ENCODE assay signal across 8 mouse cellular contexts in the genomic region with DNA sequence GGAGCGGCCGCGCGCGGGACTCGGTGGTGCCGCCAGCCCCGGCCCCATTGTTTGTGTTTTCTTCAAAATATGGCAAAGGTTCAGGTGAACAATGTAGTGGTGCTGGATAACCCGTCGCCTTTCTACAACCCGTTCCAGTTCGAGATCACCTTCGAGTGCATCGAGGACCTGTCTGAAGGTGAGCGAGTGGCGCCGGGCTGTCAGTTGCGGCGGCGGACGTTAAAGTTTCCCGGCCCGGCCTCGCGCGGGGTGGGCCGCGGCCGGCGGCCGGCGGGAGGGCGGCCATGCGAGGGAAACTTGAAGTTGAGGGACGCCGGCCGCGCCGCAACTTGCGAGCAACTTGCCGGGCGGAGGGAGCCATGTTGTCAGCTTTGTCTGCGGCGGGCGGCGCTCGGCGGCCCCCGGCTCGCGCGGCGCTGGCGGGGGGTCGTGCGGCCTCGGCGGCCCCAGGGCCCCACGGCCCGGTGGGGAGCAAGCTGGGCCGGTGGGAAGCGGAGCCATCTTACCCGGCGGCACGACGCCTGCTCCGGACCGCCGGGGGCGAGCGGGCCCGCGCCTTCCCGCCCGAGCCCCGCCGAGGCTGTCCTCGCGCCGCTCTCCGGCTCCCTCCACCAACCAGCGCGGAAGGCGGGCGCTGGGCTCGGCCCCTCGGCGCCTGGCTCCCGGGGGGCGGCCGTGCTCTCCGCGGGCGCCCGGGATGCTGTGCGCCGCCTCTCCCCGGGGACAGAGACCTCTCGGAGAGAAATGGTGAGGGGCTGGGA. TPM values are rescaled to one million over a fixed set of nuclear protein-coding genes. Genes with fewer than 3 reads are reported as not detected.
DNase-seq lines count a peak whose midpoint lies in the region; ATAC-seq lines count a peak whose summit lies in the region.

No protein-coding gene starts in this region.

- peak; percentile 36 to 40 for DNase-seq in CD8-positive naive resting alpha-beta T cell, adult 2 months (ENCODE audit: low read depth in 2 of 2, low spot score in 2 of 2)
- peak; percentile 65 to 77 for DNase-seq in adrenal gland, postnatal 36 days
- peak; percentile 7 to 13 for DNase-seq in frontal cortex, postnatal 25 days (ENCODE audit: low spot score in 2 of 2)
- DNase-seq in hindbrain, embryonic 14.5 days (ENCODE audit: low spot score) = no peak
- peak; percentile 37 to 57 for DNase-seq in left cerebral cortex, postnatal 25 days (ENCODE audit: low spot score in 2 of 2)
- peak; percentile 46 for DNase-seq in right cerebral cortex, adult 18-20 months
- peak; percentile 49 for DNase-seq in urinary bladder, postnatal 25 days (ENCODE audit: low spot score)

- peak overlapping the region; percentile 64 for H3K4me2 ChIP-seq in hindbrain, embryonic 14.5 days (replicated peaks)

- peaks cover 37% of the 10 kb centered on the region for H3K4me1 ChIP-seq in hindbrain, embryonic 14.5 days (replicated peaks; ENCODE audit: control insufficient read depth, insufficient read depth, low read length)

- H3K27ac ChIP-seq in hindbrain, embryonic 14.5 days = peak overlapping the region; percentile 96

- peak overlapping the region; percentile 91 for H3K9ac ChIP-seq in hindbrain, embryonic 14.5 days

- peak; percentile 12 for ATAC-seq in hindbrain, embryonic 14.5 days (ENCODE audit: low FRiP score)
- ATAC-seq in megakaryocyte, adult 5-6 weeks (ENCODE audit: poor library complexity, severe bottlenecking) = peak; percentile 38

- WGBS in hindbrain, embryonic 14.5 days = under 1% methylated on average over 99 of the region's 99 CpGs

- H3K36me3 ChIP-seq in hindbrain, embryonic 14.5 days (replicated peaks; ENCODE audit: control insufficient read depth, insufficient read depth) = peaks cover 17% of the 10 kb centered on the region

- intact Hi-C loops in left cerebral cortex, postnatal 25 days (cut with DNase I) = loop anchor here (10.0 kb wide), 2 partner anchors 222 to 252 kb away; a partner anchor contains a TSS

- H3K9me3 ChIP-seq in hindbrain, embryonic 14.5 days (ENCODE audit: control insufficient read depth, low read length) = no peaks in the 10 kb centered on the region

- peak overlapping the region; percentile 79 for H3K4me3 ChIP-seq in hindbrain, embryonic 14.5 days (replicated peaks; ENCODE audit: low read length)

- H3K27me3 ChIP-seq in hindbrain, embryonic 14.5 days (ENCODE audit: control insufficient read depth, insufficient read depth, low read length) = no peaks in the 10 kb centered on the region

RNA-seq across cellular contexts. Expression of a gene that starts 0.7 kb away (rescaled TPM):
- 10 to 100 TPM; 30.4 to 30.7 TPM for total RNA-seq in adrenal gland, postnatal 36 days (2021)
- 70.2 and 70.6 TPM in 2 replicates for polyA plus RNA-seq in hindbrain, embryonic 14.5 days (2014; fragmentation: Nextera tagmentation; extraction: Ambion mirVana)
- 10 to 100 TPM; 22.1 to 25.1 TPM for total RNA-seq in left cerebral cortex, postnatal 25 days (2021)
- total RNA-seq in megakaryocyte, adult 5-6 weeks (2015) = 50.3 and 58.2 TPM in 2 replicates
- total RNA-seq in megakaryocyte, adult 5-6 weeks (2017) = 25.2 and 35.4 TPM in 2 replicates

RNA-seq across cellular contexts. Expression of a gene that starts 32.9 kb away (rescaled TPM):
- total RNA-seq in adrenal gland, postnatal 36 days (2021) = 10 to 100 TPM in 1 of 2 experiments, 1 to 10 TPM in 1; 7.0 to 12.5 TPM
- polyA plus RNA-seq in hindbrain, embryonic 14.5 days (2014; fragmentation: Nextera tagmentation; extraction: Ambion mirVana) = 7.0 and 7.3 TPM in 2 replicates
- total RNA-seq in left cerebral cortex, postnatal 25 days (2021) = 1 to 10 TPM; 5.3 to 5.8 TPM
- 17.7 and 20.0 TPM in 2 replicates for total RNA-seq in megakaryocyte, adult 5-6 weeks (2015)
- total RNA-seq in megakaryocyte, adult 5-6 weeks (2017) = 15.4 and 16.5 TPM in 2 replicates
